Comparison of ENCODE assay signal across 7 mouse cellular contexts in the genomic region with DNA sequence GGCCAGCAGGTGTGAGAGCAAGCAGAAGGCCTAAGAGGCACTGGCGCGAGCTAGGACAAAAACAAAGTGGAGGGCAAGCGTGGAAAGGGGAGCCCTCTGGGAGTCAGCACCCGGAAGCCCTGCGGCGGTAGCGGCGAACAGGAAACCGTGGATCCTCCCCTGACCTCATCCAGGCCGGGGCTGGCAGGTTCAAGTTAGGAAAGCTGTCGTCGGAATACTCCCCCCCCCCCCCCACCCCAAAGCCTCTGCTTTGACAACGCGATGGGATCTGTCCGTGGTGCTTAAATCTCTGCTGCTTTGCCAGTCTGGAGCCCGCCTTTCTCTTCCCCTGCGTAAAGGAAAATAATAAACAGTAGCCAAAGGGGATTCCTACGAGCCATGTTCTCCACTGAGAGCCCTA. TPM values are rescaled to one million over a fixed set of nuclear protein-coding genes. Genes with fewer than 3 reads are reported as not detected.
DNase-seq lines count a peak whose midpoint lies in the region; ATAC-seq and TF ChIP-seq lines count a peak whose summit lies in the region.

No protein-coding gene starts in this region.

- TF ChIP-seq CTCF in G1E (IDR thresholded peaks at IDR 0.05; ENCODE audit: low read depth, low read length): no peak
- no peak for TF ChIP-seq CTCF in kidney, postnatal 0 days (IDR thresholded peaks at IDR 0.05; ENCODE audit: low read depth)
- no peak for TF ChIP-seq CTCF in layer of hippocampus, adult 2 months (conservative IDR thresholded peaks at IDR 0.05)

- H3K4me2 ChIP-seq in forebrain, embryonic 15.5 days (replicated peaks): 0 out of 2 replicates have a peak overlapping the region, but pooled peaks have one; percentile 13
- H3K4me2 ChIP-seq in kidney, postnatal 0 days (ENCODE audit: low read length): 0 out of 2 replicates have a peak overlapping the region, but pooled peaks have one; percentile 12

- DNase-seq in G1E (ENCODE audit: low spot score) (peak; percentile 10), WW6 (ENCODE audit: low read depth, low spot score) (peak; percentile 61)
- peak; percentile 88 for DNase-seq in kidney, postnatal 0 days (ENCODE audit: low spot score)
- peak; percentile 63 for DNase-seq in neural tube, embryonic 10.5 days (ENCODE audit: extremely low spot score, low spot score)
- no peak for DNase-seq in layer of hippocampus, adult 2 months (ENCODE audit: low spot score in 2 of 2)
- DNase-seq in urinary bladder, postnatal 36 days (ENCODE audit: low spot score in 2 of 2): no peak

- H3K36me3 ChIP-seq in G1E (replicated peaks): no peaks in the 10 kb centered on the region
- no peaks in the 10 kb centered on the region for H3K36me3 ChIP-seq in forebrain, embryonic 15.5 days
- no peaks in the 10 kb centered on the region for H3K36me3 ChIP-seq in kidney, postnatal 0 days (ENCODE audit: insufficient read depth, low read length)

- H3K4me3 ChIP-seq in G1E (ENCODE audit: low read depth, low read length): no peak overlapping the region
- peak overlapping the region; percentile 42; the same call in 1 of the 2 replicates for H3K4me3 ChIP-seq in forebrain, embryonic 15.5 days
- H3K4me3 ChIP-seq in kidney, postnatal 0 days (replicated peaks; ENCODE audit: low read depth, low read length): no peak overlapping the region
- no peak overlapping the region for H3K4me3 ChIP-seq in layer of hippocampus, adult 2 months

- H3K27ac ChIP-seq in forebrain, embryonic 15.5 days (replicated peaks): no peak overlapping the region
- H3K27ac ChIP-seq in kidney, postnatal 0 days: no peak overlapping the region
- H3K27ac ChIP-seq in layer of hippocampus, adult 2 months: no peak overlapping the region

- H3K27me3 ChIP-seq in G1E (ENCODE audit: insufficient read depth, low read length): peaks cover 28% of the 10 kb centered on the region
- peaks cover 84% of the 10 kb centered on the region for H3K27me3 ChIP-seq in forebrain, embryonic 15.5 days
- peaks cover 62% of the 10 kb centered on the region for H3K27me3 ChIP-seq in kidney, postnatal 0 days (ENCODE audit: insufficient read depth, low read length)

- under 1% methylated on average over 18 of the region's 18 CpGs for WGBS in forebrain, embryonic 15.5 days
- under 1% methylated on average over 18 of the region's 18 CpGs for WGBS in kidney, postnatal 0 days

- ATAC-seq in G1E (ENCODE audit: extremely low read depth, insufficient number of reproducible peaks, low FRiP score, poor library complexity, severe bottlenecking): no peak
- ATAC-seq in forebrain, embryonic 15.5 days (replicated peaks): no peak
- ATAC-seq in kidney, postnatal 0 days (replicated peaks; ENCODE audit: low FRiP score, low read depth): 0 out of 2 replicates have a peak, but pooled peaks have one; percentile 36

- H3K9me3 ChIP-seq in G1E (replicated peaks): peaks cover 3% of the 10 kb centered on the region; the same call in 1 of the 2 replicates
- H3K9me3 ChIP-seq in forebrain, embryonic 15.5 days: no peaks in the 10 kb centered on the region
- H3K9me3 ChIP-seq in kidney, postnatal 0 days (replicated peaks; ENCODE audit: low read length): no peaks in the 10 kb centered on the region

- H3K4me1 ChIP-seq in G1E (ENCODE audit: insufficient read depth, low read depth, low read length): no peaks in the 10 kb centered on the region
- H3K4me1 ChIP-seq in forebrain, embryonic 15.5 days: peaks cover 40% of the 10 kb centered on the region
- H3K4me1 ChIP-seq in kidney, postnatal 0 days (replicated peaks; ENCODE audit: insufficient read depth, low read length): no peaks in the 10 kb centered on the region

- H3K9ac ChIP-seq in forebrain, embryonic 15.5 days (replicated peaks): no peak overlapping the region
- no peak overlapping the region for H3K9ac ChIP-seq in kidney, postnatal 0 days (ENCODE audit: low read depth, low read length)

RNA-seq across cellular contexts. Expression of gene Pou4f2, which starts 1.7 kb away (rescaled TPM):
- not detected in 2 replicates for total RNA-seq in G1E (2014; fragmentation: Nextera tagmentation)
- total RNA-seq in G1E (2017): 0.06 and 0.16 TPM in 2 replicates
- polyA plus RNA-seq in G1E (2012): not detected in 2 replicates
- 0.09 TPM in 1 of 2 replicates, not detected in the other for polyA plus RNA-seq in forebrain, embryonic 15.5 days (2015; fragmentation: Nextera tagmentation; extraction: Ambion mirVana)
- polyA plus RNA-seq in kidney, postnatal 0 days (2015; fragmentation: Nextera tagmentation; extraction: Ambion mirVana): not detected in 2 replicates
- total RNA-seq in layer of hippocampus, adult 2 months (2021): not detected

Comparison
In these comparisons a context has a peak if more than half of its experiments do, and no peak if none do; other contexts are left out.
1. DNase-seq: peak in G1E (single experiment), WW6 (single experiment), kidney, postnatal 0 days (single experiment) and neural tube, embryonic 10.5 days (single experiment); none in layer of hippocampus, adult 2 months (0 of 2) and urinary bladder, postnatal 36 days (0 of 2).